Comparison of ENCODE assay signal across 33 mouse cellular contexts in genomic region chr17:36431411-36431810, GRCm38 (mm10). TPM values are rescaled to one million over a fixed set of nuclear protein-coding genes. Genes with fewer than 3 reads are reported as not detected.
DNase-seq lines count a peak whose midpoint lies in the region; ATAC-seq and TF ChIP-seq lines count a peak whose summit lies in the region.
"Had no signal": no experiment of that assay in that cellular context is flagged by ENCODE, and none has a peak within 500 bp of the region (broad histone marks: within the 10 kb centered on the region; RNA-seq: fewer than 3 reads in every experiment).

No protein-coding gene starts in this region.

- no peaks in the 10 kb centered on the region for H3K4me1 ChIP-seq in kidney, adult 2 months (ENCODE audit: control insufficient read depth, insufficient read depth, low read length)
- no peaks in the 10 kb centered on the region for H3K4me1 ChIP-seq in kidney, embryonic 14.5 days (ENCODE audit: control insufficient read depth, insufficient read depth, low read length)
- H3K4me1 ChIP-seq: embryonic facial prominence, embryonic 10.5 days; forebrain, embryonic 15.5 days; heart, embryonic 13.5 days; midbrain, embryonic 10.5 days had no signal

- no peak overlapping the region for H3K9ac ChIP-seq in kidney, embryonic 14.5 days (ENCODE audit: low read depth, low read length)
- H3K9ac ChIP-seq: forebrain, embryonic 15.5 days; heart, embryonic 13.5 days; hindbrain, embryonic 14.5 days; liver, embryonic 14.5 days had no signal

- H3K27ac ChIP-seq in kidney, adult 2 months (ENCODE audit: insufficient read depth, low read depth, low read length), result no peak overlapping the region
- H3K27ac ChIP-seq in kidney, embryonic 14.5 days (ENCODE audit: low read depth, low read length), result no peak overlapping the region
- H3K27ac ChIP-seq: embryonic facial prominence, embryonic 10.5 days; forebrain, embryonic 15.5 days; heart, embryonic 13.5 days; hindbrain, embryonic 14.5 days; liver, embryonic 14.5 days; midbrain, embryonic 10.5 days had no signal

- no peak overlapping the region for H3K4me2 ChIP-seq in kidney, embryonic 14.5 days (replicated peaks; ENCODE audit: low read depth, low read length)
- H3K4me2 ChIP-seq: forebrain, embryonic 15.5 days; heart, embryonic 13.5 days; hindbrain, embryonic 14.5 days had no signal

- no peaks in the 10 kb centered on the region for H3K27me3 ChIP-seq in kidney, adult 2 months (replicated peaks; ENCODE audit: control insufficient read depth, insufficient read depth, low read length)
- no peaks in the 10 kb centered on the region for H3K27me3 ChIP-seq in kidney, embryonic 14.5 days (ENCODE audit: control insufficient read depth, insufficient read depth, low read length)
- H3K27me3 ChIP-seq: forebrain, embryonic 15.5 days; heart, embryonic 13.5 days had no signal

- DNase-seq in kidney, adult 2 months, result peak; percentile 5
- DNase-seq in lung, postnatal 25 days (ENCODE audit: low spot score), result peak; percentile 10
- DNase-seq in lung, postnatal 10 days, result no peak
- DNase-seq in natural killer cell, adult 2 months (ENCODE audit: low spot score in 2 of 2), result peak; percentile 48 to 75
- DNase-seq in urinary bladder, postnatal 25 days (ENCODE audit: low spot score), result no peak
- no peak for DNase-seq in adrenal gland, adult 8-10 months
- DNase-seq: adrenal gland, adult 2 months; cerebellum, adult 2 months; heart, adult 18-20 months; heart, postnatal 14 days; kidney, adult 8-10 months; kidney, postnatal 14 days; layer of hippocampus, postnatal 36 days; lung, postnatal 14 days; right cerebral cortex, postnatal 14 days; thymus, postnatal 14 days had no signal

- no peak for TF ChIP-seq POLR2A in kidney, adult 2 months (IDR thresholded peaks at IDR 0.05; ENCODE audit: low read depth, low read length)

- 73% methylated on average over 2 of the region's 2 CpGs for WGBS in kidney, adult 2 months
- 85% methylated on average over 2 of the region's 2 CpGs for WGBS in kidney, embryonic 14.5 days

- no peak overlapping the region for H3K4me3 ChIP-seq in kidney, adult 2 months (ENCODE audit: insufficient read depth, low read depth, low read length)
- no peak overlapping the region for H3K4me3 ChIP-seq in kidney, embryonic 14.5 days (ENCODE audit: low read length)
- H3K4me3 ChIP-seq: embryonic facial prominence, embryonic 10.5 days; forebrain, embryonic 15.5 days; heart, embryonic 13.5 days; midbrain, embryonic 10.5 days had no signal

- no peak for TF ChIP-seq CTCF in kidney, adult 2 months (conservative IDR thresholded peaks at IDR 0.05; ENCODE audit: insufficient read depth, insufficient read length, low read depth, low read length)

- no peak for ATAC-seq in kidney, embryonic 14.5 days (ENCODE audit: low FRiP score, low TSS enrichment)
- peak; percentile 100 for ATAC-seq in hematopoietic stem cell, adult 5-6 weeks (replicated peaks in 1 of 2; ENCODE audit: insufficient read depth in 1 of 2, low FRiP score in 2 of 2, low TSS enrichment in 1 of 2, low read depth in 1 of 2, poor library complexity in 2 of 2, severe bottlenecking in 2 of 2)
- ATAC-seq: forebrain, embryonic 15.5 days had no signal

- H3K9me3 ChIP-seq in kidney, embryonic 14.5 days (ENCODE audit: control insufficient read depth, low read length), result no peaks in the 10 kb centered on the region
- H3K9me3 ChIP-seq: embryonic facial prominence, embryonic 10.5 days; forebrain, embryonic 15.5 days; heart, embryonic 13.5 days; midbrain, embryonic 10.5 days had no signal

- no peaks in the 10 kb centered on the region for H3K36me3 ChIP-seq in kidney, adult 2 months (ENCODE audit: control insufficient read depth, insufficient read depth, low read length)
- H3K36me3 ChIP-seq in kidney, embryonic 14.5 days (ENCODE audit: control insufficient read depth, insufficient read depth, low read length), result no peaks in the 10 kb centered on the region
- H3K36me3 ChIP-seq: embryonic facial prominence, embryonic 10.5 days; forebrain, embryonic 15.5 days; heart, embryonic 13.5 days; midbrain, embryonic 10.5 days had no signal

RNA-seq across cellular contexts. Expression of gene H2-M10.4, which starts 30.7 kb away (rescaled TPM):
- polyA plus RNA-seq in kidney, adult 2 months (2012; rRNA removed), result not detected in 2 replicates
- not detected in 2 replicates for polyA plus RNA-seq in kidney, embryonic 14.5 days (2014; fragmentation: Nextera tagmentation; extraction: Ambion mirVana)
- total RNA-seq in hematopoietic stem cell, adult 5-6 weeks (2017), result not detected in 2 replicates
- total RNA-seq in adrenal gland, adult 8-10 months (2022), result not detected
- total RNA-seq: adrenal gland, adult 2 months; gastrocnemius, adult 8-10 months; heart, adult 18-20 months; heart, postnatal 14 days; layer of hippocampus, adult 18-20 months; layer of hippocampus, postnatal 36 days; left cerebral cortex, postnatal 10 days; MEL; midbrain, postnatal 0 days had no signal
- polyA plus RNA-seq: adrenal gland, adult 2 months; cerebellum, adult 2 months; embryonic facial prominence, embryonic 10.5 days; forebrain, embryonic 15.5 days; heart, embryonic 13.5 days; hindbrain, embryonic 14.5 days; intestine, embryonic 14.5 days; limb, embryonic 11.5 days; liver, embryonic 14.5 days; midbrain, embryonic 10.5 days; midbrain, postnatal 0 days; neural tube, embryonic 11.5 days; testis, adult 2 months had no signal

Comparison
In these comparisons a context has a peak if more than half of its experiments do, and no peak if none do; other contexts are left out.
1. DNase-seq: peak in kidney, adult 2 months (single experiment), lung, postnatal 25 days (single experiment) and natural killer cell, adult 2 months (2 of 2); none in lung, postnatal 10 days (single experiment), urinary bladder, postnatal 25 days (single experiment) and adrenal gland, adult 8-10 months (single experiment).